Comparison of ENCODE assay signal across 15 mouse cellular contexts in genomic region chr10:60805436-60806206, GRCm38 (mm10). TPM values are rescaled to one million over a fixed set of nuclear protein-coding genes. Genes with fewer than 3 reads are reported as not detected.
DNase-seq lines count a peak whose midpoint lies in the region; ATAC-seq and TF ChIP-seq lines count a peak whose summit lies in the region.
"Had no signal": no experiment of that assay in that cellular context is flagged by ENCODE, and none has a peak within 500 bp of the region (broad histone marks: within the 10 kb centered on the region; RNA-seq: fewer than 3 reads in every experiment).

No protein-coding gene starts in this region.

- no peak overlapping the region for H3K9ac ChIP-seq in forebrain, embryonic 14.5 days (ENCODE audit: low read length)
- no peak overlapping the region for H3K9ac ChIP-seq in midbrain, embryonic 15.5 days
- H3K9ac ChIP-seq in heart, embryonic 11.5 days (ENCODE audit: low read depth, low read length), result no peak overlapping the region
- H3K9ac ChIP-seq in hindbrain, embryonic 13.5 days, result no peak overlapping the region
- H3K9ac ChIP-seq: embryonic facial prominence, embryonic 15.5 days had no signal

- H3K4me1 ChIP-seq in forebrain, embryonic 10.5 days, result peaks cover 93% of the 10 kb centered on the region
- peaks cover 15% of the 10 kb centered on the region for H3K4me1 ChIP-seq in forebrain, embryonic 14.5 days (ENCODE audit: control insufficient read depth, insufficient read depth, low read length)
- H3K4me1 ChIP-seq in midbrain, embryonic 10.5 days, result peaks cover 60% of the 10 kb centered on the region
- peaks cover 19% of the 10 kb centered on the region for H3K4me1 ChIP-seq in midbrain, embryonic 15.5 days
- peaks cover 98% of the 10 kb centered on the region for H3K4me1 ChIP-seq in heart, embryonic 11.5 days (ENCODE audit: control insufficient read depth, insufficient read depth, low read length)
- H3K4me1 ChIP-seq in hindbrain, embryonic 13.5 days (replicated peaks), result peaks cover 59% of the 10 kb centered on the region

- H3K27me3 ChIP-seq in forebrain, embryonic 10.5 days (ENCODE audit: poor library complexity, severe bottlenecking), result peaks cover 52% of the 10 kb centered on the region
- H3K27me3 ChIP-seq in forebrain, embryonic 14.5 days (replicated peaks; ENCODE audit: control insufficient read depth, insufficient read depth, low read length), result no peaks in the 10 kb centered on the region
- peaks cover 85% of the 10 kb centered on the region for H3K27me3 ChIP-seq in midbrain, embryonic 10.5 days (ENCODE audit: low read depth, poor library complexity, severe bottlenecking)
- no peaks in the 10 kb centered on the region for H3K27me3 ChIP-seq in midbrain, embryonic 15.5 days (replicated peaks)
- no peaks in the 10 kb centered on the region for H3K27me3 ChIP-seq in heart, embryonic 11.5 days (ENCODE audit: control insufficient read depth, insufficient read depth, low read length)
- no peaks in the 10 kb centered on the region for H3K27me3 ChIP-seq in myocyte (ENCODE audit: control insufficient read depth, insufficient read depth, insufficient read length)
- peaks cover 56% of the 10 kb centered on the region for H3K27me3 ChIP-seq in hindbrain, embryonic 13.5 days
- H3K27me3 ChIP-seq: Patski had no signal

- H3ac ChIP-seq in myocyte (ENCODE audit: control insufficient read depth, insufficient read length), result no peak overlapping the region

- no peak for ATAC-seq in forebrain, embryonic 14.5 days
- ATAC-seq in midbrain, embryonic 15.5 days (replicated peaks), result no peak
- ATAC-seq in heart, embryonic 11.5 days (replicated peaks; ENCODE audit: insufficient number of reproducible peaks, low FRiP score, low TSS enrichment), result no peak
- ATAC-seq in hindbrain, embryonic 13.5 days (ENCODE audit: low FRiP score), result no peak
- ATAC-seq: Patski had no signal

- peak; percentile 22 for TF ChIP-seq POLR2A in myocyte (IDR thresholded peaks at IDR 0.05; ENCODE audit: insufficient read length, low read depth)

- no peak overlapping the region for H3K4me3 ChIP-seq in forebrain, embryonic 10.5 days
- no peak overlapping the region for H3K4me3 ChIP-seq in forebrain, embryonic 14.5 days (ENCODE audit: low read depth, low read length)
- H3K4me3 ChIP-seq in midbrain, embryonic 10.5 days, result no peak overlapping the region
- no peak overlapping the region for H3K4me3 ChIP-seq in midbrain, embryonic 15.5 days
- no peak overlapping the region for H3K4me3 ChIP-seq in heart, embryonic 11.5 days (ENCODE audit: low read depth, low read length)
- no peak overlapping the region for H3K4me3 ChIP-seq in myocyte
- H3K4me3 ChIP-seq in hindbrain, embryonic 13.5 days, result no peak overlapping the region
- H3K4me3 ChIP-seq: embryonic facial prominence, embryonic 15.5 days; layer of hippocampus, adult 2 months had no signal

- H3K4me2 ChIP-seq in forebrain, embryonic 14.5 days (ENCODE audit: low read length), result no peak overlapping the region
- no peak overlapping the region for H3K4me2 ChIP-seq in midbrain, embryonic 15.5 days
- H3K4me2 ChIP-seq in heart, embryonic 11.5 days, result 0 out of 2 replicates have a peak overlapping the region, but pooled peaks have one; percentile 4
- peak overlapping the region; percentile 66 for H3K4me2 ChIP-seq in myocyte (ENCODE audit: low read depth)
- H3K4me2 ChIP-seq in hindbrain, embryonic 13.5 days, result no peak overlapping the region
- H3K4me2 ChIP-seq: embryonic facial prominence, embryonic 15.5 days had no signal

- peaks cover 89% of the 10 kb centered on the region for H3K79me2 ChIP-seq in myocyte (ENCODE audit: control insufficient read depth, insufficient read depth)

- no peaks in the 10 kb centered on the region for H3K36me3 ChIP-seq in forebrain, embryonic 10.5 days (replicated peaks)
- no peaks in the 10 kb centered on the region for H3K36me3 ChIP-seq in forebrain, embryonic 14.5 days (ENCODE audit: control insufficient read depth, insufficient read depth, low read length)
- no peaks in the 10 kb centered on the region for H3K36me3 ChIP-seq in midbrain, embryonic 10.5 days
- no peaks in the 10 kb centered on the region for H3K36me3 ChIP-seq in midbrain, embryonic 15.5 days (replicated peaks)
- no peaks in the 10 kb centered on the region for H3K36me3 ChIP-seq in heart, embryonic 11.5 days (ENCODE audit: control insufficient read depth, insufficient read depth, low read length)
- H3K36me3 ChIP-seq in myocyte (ENCODE audit: control insufficient read depth, insufficient read depth), result no peaks in the 10 kb centered on the region
- H3K36me3 ChIP-seq in hindbrain, embryonic 13.5 days, result no peaks in the 10 kb centered on the region
- H3K36me3 ChIP-seq: embryonic facial prominence, embryonic 15.5 days had no signal

- peak overlapping the region; percentile 79 for H3K27ac ChIP-seq in forebrain, embryonic 10.5 days
- H3K27ac ChIP-seq in forebrain, embryonic 14.5 days (ENCODE audit: low read depth, low read length), result no peak overlapping the region
- H3K27ac ChIP-seq in midbrain, embryonic 10.5 days (replicated peaks), result peak overlapping the region; percentile 81; the same call in 1 of the 2 replicates
- H3K27ac ChIP-seq in midbrain, embryonic 15.5 days, result no peak overlapping the region
- H3K27ac ChIP-seq in heart, embryonic 11.5 days (ENCODE audit: low read depth, low read length), result peak overlapping the region; percentile 62
- H3K27ac ChIP-seq in hindbrain, embryonic 13.5 days, result no peak overlapping the region
- H3K27ac ChIP-seq: layer of hippocampus, adult 2 months had no signal

- DNase-seq in forebrain, embryonic 10.5 days (ENCODE audit: extremely low spot score, low spot score), result no peak
- no peak for DNase-seq in forebrain, embryonic 14.5 days (ENCODE audit: low spot score)
- no peak for DNase-seq in midbrain, embryonic 10.5 days (ENCODE audit: low spot score)
- DNase-seq in right cerebral cortex, adult 18-20 months, result no peak
- DNase-seq: adrenal gland, postnatal 10 days; kidney, adult 2 months; lung, adult 18-20 months; thymus, postnatal 14 days had no signal

- no peaks in the 10 kb centered on the region for H3K9me3 ChIP-seq in forebrain, embryonic 10.5 days
- no peaks in the 10 kb centered on the region for H3K9me3 ChIP-seq in forebrain, embryonic 14.5 days (replicated peaks; ENCODE audit: control insufficient read depth, low read length)
- H3K9me3 ChIP-seq in midbrain, embryonic 10.5 days (replicated peaks), result no peaks in the 10 kb centered on the region
- no peaks in the 10 kb centered on the region for H3K9me3 ChIP-seq in midbrain, embryonic 15.5 days
- no peaks in the 10 kb centered on the region for H3K9me3 ChIP-seq in heart, embryonic 11.5 days (replicated peaks; ENCODE audit: control insufficient read depth, low read length)
- H3K9me3 ChIP-seq in hindbrain, embryonic 13.5 days, result no peaks in the 10 kb centered on the region
- H3K9me3 ChIP-seq: embryonic facial prominence, embryonic 15.5 days had no signal

- WGBS in forebrain, embryonic 10.5 days, result 78% methylated on average over 21 of the region's 21 CpGs
- WGBS in forebrain, embryonic 14.5 days, result 85% methylated on average over 21 of the region's 21 CpGs
- WGBS in midbrain, embryonic 10.5 days, result 84% methylated on average over 21 of the region's 21 CpGs
- 83% methylated on average over 21 of the region's 21 CpGs for WGBS in midbrain, embryonic 15.5 days
- WGBS in heart, embryonic 11.5 days (ENCODE audit: insufficient replicate concordance), result 34% methylated on average over 21 of the region's 21 CpGs
- WGBS in hindbrain, embryonic 13.5 days, result 82% methylated on average over 21 of the region's 21 CpGs

TF ChIP-seq in myocyte, 11 proteins besides CTCF, POLR2A, EP300 and RAD21:
- TF ChIP-seq POLR2AphosphoS2 (IDR thresholded peaks at IDR 0.05; ENCODE audit: insufficient read length, low read depth) (peak; percentile 78), USF1 (IDR thresholded peaks at IDR 0.05; ENCODE audit: low read depth) (no peak)

RNA-seq across cellular contexts. Expression of gene Unc5b, which starts 25.8 kb away (rescaled TPM):
- polyA plus RNA-seq in forebrain, embryonic 10.5 days (2016; fragmentation: Nextera tagmentation; extraction: Ambion mirVana), result 3.2 and 3.4 TPM in 2 replicates
- polyA plus RNA-seq in forebrain, embryonic 14.5 days (2014; fragmentation: Nextera tagmentation; extraction: Ambion mirVana), result 2.1 and 2.3 TPM in 2 replicates
- 2.7 and 3.2 TPM in 2 replicates for polyA plus RNA-seq in midbrain, embryonic 10.5 days (2016; fragmentation: Nextera tagmentation; extraction: Ambion mirVana)
- polyA plus RNA-seq in midbrain, embryonic 15.5 days (2015; fragmentation: Nextera tagmentation; extraction: Ambion mirVana), result 2.8 and 2.9 TPM in 2 replicates
- 15.0 and 15.6 TPM in 2 replicates for polyA plus RNA-seq in heart, embryonic 11.5 days (2014; fragmentation: Nextera tagmentation; extraction: Ambion mirVana)
- 91.9 TPM for polyA plus RNA-seq in myocyte (2012; fragmentation: generic; extraction: Trizol)
- 2.5 and 3.3 TPM in 2 replicates for polyA plus RNA-seq in hindbrain, embryonic 13.5 days (2015; fragmentation: Nextera tagmentation; extraction: Ambion mirVana)

RNA-seq across cellular contexts. Expression of gene Slc29a3, which starts 53.0 kb away (rescaled TPM):
- polyA plus RNA-seq in forebrain, embryonic 10.5 days (2016; fragmentation: Nextera tagmentation; extraction: Ambion mirVana), result 6.3 and 7.1 TPM in 2 replicates
- 6.5 and 8.5 TPM in 2 replicates for polyA plus RNA-seq in forebrain, embryonic 14.5 days (2014; fragmentation: Nextera tagmentation; extraction: Ambion mirVana)
- polyA plus RNA-seq in midbrain, embryonic 10.5 days (2016; fragmentation: Nextera tagmentation; extraction: Ambion mirVana), result 8.4 and 12.8 TPM in 2 replicates
- polyA plus RNA-seq in midbrain, embryonic 15.5 days (2015; fragmentation: Nextera tagmentation; extraction: Ambion mirVana), result 10.7 and 13.9 TPM in 2 replicates
- 4.6 and 4.8 TPM in 2 replicates for polyA plus RNA-seq in heart, embryonic 11.5 days (2014; fragmentation: Nextera tagmentation; extraction: Ambion mirVana)
- polyA plus RNA-seq in myocyte (2012; fragmentation: generic; extraction: Trizol), result 4.7 TPM
- polyA plus RNA-seq in hindbrain, embryonic 13.5 days (2015; fragmentation: Nextera tagmentation; extraction: Ambion mirVana), result 14.1 and 15.8 TPM in 2 replicates

Comparison
In these comparisons a context has a peak if more than half of its experiments do, and no peak if none do; other contexts are left out.
1. H3K27ac ChIP-seq: peak in forebrain, embryonic 10.5 days (single experiment), midbrain, embryonic 10.5 days (single experiment) and heart, embryonic 11.5 days (single experiment); none in forebrain, embryonic 14.5 days (single experiment), midbrain, embryonic 15.5 days (single experiment) and hindbrain, embryonic 13.5 days (single experiment).
2. H3K4me2 ChIP-seq: peak in heart, embryonic 11.5 days (single experiment) and myocyte (single experiment); none in forebrain, embryonic 14.5 days (single experiment), midbrain, embryonic 15.5 days (single experiment) and hindbrain, embryonic 13.5 days (single experiment).